Mouse (Mus musculus): ENCODE measurements around the gene Mprip.

DNA sequence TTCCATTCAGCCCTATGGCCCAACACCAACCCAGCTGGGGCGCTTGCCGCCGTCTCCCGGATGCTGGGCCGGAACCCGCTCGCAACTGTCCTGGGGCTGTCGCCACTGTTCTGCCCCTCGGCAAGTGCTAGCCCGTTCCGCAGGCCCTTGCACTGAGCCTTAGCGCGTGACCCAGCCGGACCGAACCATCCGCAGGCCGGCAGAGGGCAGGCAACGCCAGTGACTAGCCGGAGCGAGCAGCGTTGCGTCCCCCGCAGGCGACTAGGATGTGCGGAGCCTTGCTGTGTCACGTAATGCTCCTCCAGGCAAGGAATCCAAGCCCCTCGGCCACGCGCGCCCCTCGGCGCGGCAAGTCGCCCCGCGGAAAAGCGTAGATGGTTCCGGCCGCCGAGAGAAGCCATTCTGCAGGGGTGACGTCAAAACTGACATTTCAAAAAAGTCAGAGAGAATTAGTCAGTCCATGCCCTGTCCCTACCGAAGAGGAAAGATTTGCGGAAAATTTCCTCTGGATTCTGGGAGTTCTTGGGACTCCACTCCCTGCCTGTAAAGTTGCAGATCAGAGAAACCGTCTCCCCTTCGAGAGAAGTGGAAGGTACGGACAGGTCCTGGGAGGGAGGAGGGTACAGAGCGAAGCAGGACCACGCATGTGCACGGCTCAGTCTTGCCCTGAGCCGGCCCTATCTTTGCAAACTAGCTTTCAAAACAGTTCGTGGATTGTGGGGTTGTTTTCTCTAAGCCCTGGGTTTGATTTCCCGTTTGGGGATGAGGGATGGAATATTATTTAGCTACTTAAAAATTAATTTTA lies 148.8 kb downstream of the Mprip start, which contains the start of gene Flcn:
- TF ChIP-seq TAL1 (IDR thresholded peaks at IDR 0.05; ENCODE audit: low read length) (no peak), GATA1 (IDR thresholded peaks at IDR 0.05; ENCODE audit: low read length) (no peak)

All from erythroblast, embryonic 14.5 days (primary cell).